Mouse (Mus musculus) layer of hippocampus, adult 18-20 months (tissue): ENCODE measurements at regions not wholly inside any gene's neighbourhood (a gene's known extent, or its start where the extent isn't known, plus 50 kb on each side); places are given as distances from the start of the nearest gene placed in this dataset.

Experiments used
- DNase-seq, 2 experiments: peaks; one replicate each; pipeline ENCODE4 v3.0.0; 2022; ENCODE audit warnings: low spot score in 2 of 2

GRCm38 (mm10) chr2:33942085-33942484, 54.3 kb upstream of the Mvb12b start:
- no peak for DNase-seq

GRCm38 (mm10) chr2:33941316-33941715, 53.6 kb upstream of the Mvb12b start:
- DNase-seq: no peak

GRCm38 (mm10) chr2:33939836-33940235, 52.1 kb upstream of the Mvb12b start:
- DNase-seq: no peak
